Mouse (Mus musculus) kidney, embryonic 14.5 days (tissue): Measurements from ENCODE around the gene Prkce. TPM values are rescaled to one million over a fixed set of nuclear protein-coding genes. Genes with fewer than 3 reads are reported as not detected.

Experiments used
- ATAC-seq: fragments of 200-750 bp; cut with Nextera tagmentation; 2 replicates; pipeline ENCODE4 v1.8.0; 2017; ENCODE audit warnings: moderate number of reproducible peaks, mild to moderate bottlenecking, moderate TSS enrichment, moderate library complexity; ENCODE audit not compliant: low FRiP score, low TSS enrichment
- H3K27ac ChIP-seq: fragments of 300-500 bp; sonication (generic); 2 replicates; pipeline ENCODE4 v1.5.1; 2014; ENCODE audit warnings: low read depth, mild to moderate bottlenecking, low read length, moderate library complexity, mixed read lengths
- H3K27me3 ChIP-seq: fragments of 300-500 bp; sonication (generic); 2 replicates; pipeline ENCODE4 v1.6.1; 2014; ENCODE audit warnings: mild to moderate bottlenecking, low read length; ENCODE audit not compliant: control insufficient read depth, insufficient read depth
- H3K36me3 ChIP-seq: fragments of 300-500 bp; sonication (generic); 2 replicates; pipeline ENCODE4 v1.6.1; 2014; ENCODE audit warnings: low read length, mixed read lengths; ENCODE audit not compliant: control insufficient read depth, insufficient read depth
- H3K4me1 ChIP-seq: fragments of 300-500 bp; sonication (generic); 2 replicates; pipeline ENCODE4 v1.6.1; 2014; ENCODE audit warnings: low read length, mixed read lengths; ENCODE audit not compliant: control insufficient read depth, insufficient read depth
- H3K4me2 ChIP-seq: fragments of 300-500 bp; sonication (generic); replicated peaks from 2 replicates; pipeline ENCODE4 v1.6.1; 2014; ENCODE audit warnings: low read depth, mild to moderate bottlenecking, low read length
- H3K4me3 ChIP-seq: fragments of 300-500 bp; sonication (generic); 2 replicates; pipeline ENCODE4 v1.5.1; 2014; ENCODE audit warnings: mild to moderate bottlenecking, low read length
- H3K9ac ChIP-seq: fragments of 300-500 bp; sonication (generic); 2 replicates; pipeline ENCODE4 v1.6.1; 2014; ENCODE audit warnings: low read depth, mild to moderate bottlenecking, low read length, moderate library complexity
- H3K9me3 ChIP-seq: fragments of 300-500 bp; sonication (generic); 2 replicates; pipeline ENCODE4 v1.6.1; 2016; ENCODE audit warnings: low read length; ENCODE audit not compliant: control insufficient read depth
- WGBS: fragments of 180-500 bp; shearing (Covaris S2); extraction: QIAGEN DNeasy Blood & Tissue Kit; methylation state at CpG from one replicate; pipeline ENCODE4 v1.1.7; 2014; 5-methylcytosine and 5-hydroxymethylcytosine counted together
- polyA plus RNA-seq: library from polyadenylated mRNA; unstranded; fragments of >200 nt; fragmentation: Nextera tagmentation; extraction: Ambion mirVana; gene quantifications from 2 replicates; pipeline ENCODE4 v1.2.1, GENCODE M21; 2014

The Prkce gene
- polyA plus RNA-seq, 1 experiment from 2014 or later, result 8.8 TPM

DNA sequence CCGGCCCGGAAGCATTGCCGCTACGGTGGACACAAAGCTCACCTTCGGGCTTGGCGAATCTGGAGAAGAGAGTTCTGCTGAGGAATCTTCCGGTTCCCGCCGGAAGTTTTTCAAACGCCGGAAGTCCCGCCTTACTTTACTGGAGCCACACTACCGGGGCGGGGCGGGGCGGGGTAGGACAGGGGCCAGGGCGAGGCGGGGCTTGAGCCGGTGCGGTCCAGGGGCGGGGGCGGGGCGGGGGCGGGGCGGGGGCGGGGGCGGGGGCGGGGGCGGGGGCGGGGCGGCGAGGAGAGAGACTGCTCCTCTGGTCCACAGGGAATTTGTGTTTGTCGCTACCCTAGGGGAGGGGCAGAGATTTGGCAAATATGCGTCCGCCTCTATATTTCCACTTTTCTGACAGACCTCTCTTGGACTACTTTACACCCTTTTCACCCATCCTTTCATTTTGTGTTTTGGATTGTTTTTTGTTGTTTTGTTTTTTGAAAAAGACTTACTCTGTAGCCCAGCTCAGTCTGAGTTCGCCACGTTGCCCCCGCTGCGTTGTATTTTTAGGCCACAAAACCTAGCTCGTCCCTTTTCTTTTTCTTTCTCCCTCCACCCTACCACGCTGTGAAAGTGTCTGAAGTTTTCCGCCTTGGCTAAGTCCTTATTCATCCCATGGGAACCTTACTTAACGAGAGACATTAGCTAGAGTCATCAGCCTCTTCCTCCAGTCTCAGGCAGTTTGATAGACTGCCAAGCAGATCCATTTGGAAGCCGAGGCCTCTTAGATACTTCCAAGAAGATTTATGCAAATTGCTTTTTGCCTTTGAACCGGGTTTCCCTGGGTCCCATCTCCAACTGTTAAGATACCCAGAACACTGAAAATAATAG is 22.3 kb upstream of the Prkce start, which contains the start of gene Srbd1:
TSS of gene Srbd1 (minus strand) at position 97 of the 873 bp plus-strand sequence.
- Histone ChIP-seq H3K27me3 (no peaks in the 10 kb centered on the region), H3K4me1 (0 out of 2 replicates have a peak, but pooled peaks cover 5% of the 10 kb centered on the region), H3K27ac (peak within 1 kb of the TSS; percentile 82; the same call in 1 of the 2 replicates), H3K36me3 (no peaks in the 10 kb centered on the region), H3K9me3 (no peaks in the 10 kb centered on the region), H3K9ac (peak within 1 kb of the TSS; percentile 72), H3K4me2 (peak within 1 kb of the TSS; percentile 89), H3K4me3 (peak within 1 kb of the TSS; percentile 62)
- peak; percentile 94 for ATAC-seq
- under 1% methylated on average over 29 of the region's 45 CpGs for WGBS

DNA sequence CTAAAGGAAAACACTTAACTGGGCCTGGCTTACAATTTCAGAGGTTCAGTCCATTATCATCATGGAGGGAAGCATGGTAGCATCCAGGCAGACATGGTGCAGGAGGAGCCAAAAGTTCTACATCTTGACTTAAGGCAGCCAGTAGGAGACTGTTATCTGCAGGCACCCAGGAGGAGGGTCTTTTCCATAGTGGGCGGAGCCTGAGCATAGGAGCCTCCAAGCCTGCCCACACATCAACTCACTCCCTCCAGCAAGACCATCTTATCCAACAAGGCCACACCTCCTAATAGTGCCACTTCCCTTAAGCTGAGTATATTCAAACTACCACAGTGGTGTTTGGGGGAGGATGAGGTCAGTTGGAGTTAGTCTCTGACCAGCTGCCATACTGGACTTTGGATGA is 17.9 kb upstream of the Prkce start:
- WGBS, result 95% methylated on average over 1 of the region's 1 CpGs
- no peak overlapping the region for H3K4me3 ChIP-seq
- H3K9ac ChIP-seq, result no peak overlapping the region
- no peak overlapping the region for H3K27ac ChIP-seq
- H3K9me3 ChIP-seq, result peaks cover 5% of the 10 kb centered on the region; the same call in 1 of the 2 replicates
- no peaks in the 10 kb centered on the region for H3K36me3 ChIP-seq
- no peaks in the 10 kb centered on the region for H3K4me1 ChIP-seq
- H3K4me2 ChIP-seq, result no peak overlapping the region
- no peaks in the 10 kb centered on the region for H3K27me3 ChIP-seq
- ATAC-seq, result no peak

DNA sequence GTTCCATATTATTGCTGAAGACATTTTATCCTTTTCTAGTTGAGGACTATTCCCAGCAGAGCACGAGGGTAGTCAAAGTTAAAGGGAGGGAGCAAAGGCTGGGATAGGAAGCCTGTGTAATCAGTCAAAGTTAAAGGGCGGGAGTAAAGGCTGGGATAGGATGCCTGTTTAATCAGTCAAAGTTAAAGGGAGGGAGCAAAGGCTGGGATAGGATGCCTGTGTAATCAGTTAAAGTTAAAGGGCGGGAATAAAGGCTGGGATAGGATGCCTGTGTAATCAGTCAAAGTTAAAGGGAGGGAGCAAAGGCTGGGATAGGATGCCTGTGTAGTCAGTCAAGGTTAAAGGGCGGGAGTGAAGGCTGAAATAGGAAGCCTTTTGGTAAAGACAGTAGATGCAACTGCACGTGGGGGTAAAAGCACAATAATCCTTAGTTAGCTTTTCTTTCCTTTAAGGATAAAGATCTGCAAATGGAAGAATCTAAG is 16.7 kb upstream of the Prkce start:
- ATAC-seq, result peak; percentile 92
- 14% methylated on average over 5 of the region's 5 CpGs for WGBS
- H3K4me3 ChIP-seq, result no peak overlapping the region
- no peaks in the 10 kb centered on the region for H3K27me3 ChIP-seq
- H3K9me3 ChIP-seq, result peaks cover 5% of the 10 kb centered on the region; the same call in 1 of the 2 replicates
- H3K36me3 ChIP-seq, result no peaks in the 10 kb centered on the region
- no peak overlapping the region for H3K9ac ChIP-seq
- no peak overlapping the region for H3K27ac ChIP-seq
- H3K4me2 ChIP-seq, result no peak overlapping the region
- H3K4me1 ChIP-seq, result no peaks in the 10 kb centered on the region

DNA sequence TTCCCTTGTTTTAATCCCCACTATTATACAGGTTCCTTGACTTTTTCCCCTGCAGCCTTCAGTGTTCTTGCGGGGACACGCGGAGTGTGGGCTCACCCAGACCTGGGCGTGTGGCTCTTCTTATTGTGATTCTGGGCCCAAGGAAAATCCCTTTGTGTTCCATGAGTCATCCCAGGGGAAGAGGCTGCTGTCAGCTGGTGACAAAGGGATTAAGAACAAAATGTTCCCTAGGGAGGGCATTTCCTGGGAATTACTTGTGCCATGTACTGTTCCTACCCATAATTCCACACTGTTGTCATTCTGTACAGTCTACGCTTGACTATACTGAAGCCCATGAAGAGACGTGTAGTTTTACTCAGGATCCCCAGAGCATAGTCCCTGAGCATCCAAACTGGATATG is 10.6 kb upstream of the Prkce start:
- WGBS, result 90% methylated on average over 6 of the region's 6 CpGs
- no peak overlapping the region for H3K9ac ChIP-seq
- no peak overlapping the region for H3K4me3 ChIP-seq
- ATAC-seq, result no peak
- H3K36me3 ChIP-seq, result no peaks in the 10 kb centered on the region
- H3K4me2 ChIP-seq, result no peak overlapping the region
- no peaks in the 10 kb centered on the region for H3K4me1 ChIP-seq
- peaks cover 5% of the 10 kb centered on the region; the same call in 1 of the 2 replicates for H3K9me3 ChIP-seq
- no peaks in the 10 kb centered on the region for H3K27me3 ChIP-seq
- no peak overlapping the region for H3K27ac ChIP-seq

DNA sequence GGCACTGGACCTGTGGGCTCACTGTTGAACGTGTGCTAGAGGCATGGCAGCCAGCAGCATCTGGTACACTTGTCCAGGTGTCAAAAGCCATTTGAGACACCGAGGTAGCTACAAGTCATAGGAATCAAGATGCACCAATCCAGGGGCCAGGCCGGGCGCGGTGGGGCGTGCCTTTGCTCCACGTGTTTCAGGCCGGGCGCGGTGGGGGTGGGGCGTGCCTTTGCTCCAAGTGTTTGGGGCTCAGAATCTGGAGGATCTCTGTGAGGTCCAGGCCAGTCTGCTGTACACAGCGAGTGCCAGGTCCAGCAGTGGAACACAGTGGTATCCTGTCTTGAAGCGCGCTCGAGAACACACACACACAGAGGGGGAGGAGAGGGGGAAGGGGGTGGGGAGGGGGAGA is 4.9 kb upstream of the Prkce start:
- H3K4me1 ChIP-seq, result no peaks in the 10 kb centered on the region
- H3K36me3 ChIP-seq, result no peaks in the 10 kb centered on the region
- H3K9me3 ChIP-seq, result no peaks in the 10 kb centered on the region
- H3K4me2 ChIP-seq, result no peak overlapping the region
- H3K27ac ChIP-seq, result no peak overlapping the region
- H3K27me3 ChIP-seq, result no peaks in the 10 kb centered on the region
- H3K4me3 ChIP-seq, result no peak overlapping the region
- WGBS, result 67% methylated on average over 15 of the region's 15 CpGs
- no peak overlapping the region for H3K9ac ChIP-seq
- no peak for ATAC-seq

DNA sequence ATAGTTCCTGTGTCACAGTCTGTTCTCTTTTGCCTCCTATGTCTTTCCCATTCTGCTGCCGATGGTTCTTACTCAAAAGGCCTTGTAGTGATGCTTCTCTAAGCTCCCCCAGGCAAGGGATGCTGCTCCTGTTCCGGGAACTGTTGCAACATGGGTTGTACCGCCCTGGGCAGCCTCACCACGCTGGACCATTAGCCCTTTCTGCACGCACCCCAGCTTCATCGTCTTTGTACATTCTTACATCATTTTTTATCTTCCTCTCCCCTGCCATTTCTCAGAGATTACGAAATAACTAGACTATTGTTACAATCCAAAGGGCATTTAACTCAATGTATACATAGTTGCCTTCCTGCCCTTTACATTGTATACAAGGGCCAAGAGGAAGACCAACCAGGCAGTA is 3.2 kb upstream of the Prkce start:
- H3K27ac ChIP-seq, result no peak overlapping the region
- 0 out of 2 replicates have a peak, but pooled peaks cover 5% of the 10 kb centered on the region for H3K4me1 ChIP-seq
- no peak overlapping the region for H3K9ac ChIP-seq
- no peak for ATAC-seq
- no peak overlapping the region for H3K4me3 ChIP-seq
- H3K27me3 ChIP-seq, result no peaks in the 10 kb centered on the region
- WGBS, result 85% methylated on average over 7 of the region's 7 CpGs
- no peaks in the 10 kb centered on the region for H3K36me3 ChIP-seq
- H3K4me2 ChIP-seq, result no peak overlapping the region
- H3K9me3 ChIP-seq, result no peaks in the 10 kb centered on the region

DNA sequence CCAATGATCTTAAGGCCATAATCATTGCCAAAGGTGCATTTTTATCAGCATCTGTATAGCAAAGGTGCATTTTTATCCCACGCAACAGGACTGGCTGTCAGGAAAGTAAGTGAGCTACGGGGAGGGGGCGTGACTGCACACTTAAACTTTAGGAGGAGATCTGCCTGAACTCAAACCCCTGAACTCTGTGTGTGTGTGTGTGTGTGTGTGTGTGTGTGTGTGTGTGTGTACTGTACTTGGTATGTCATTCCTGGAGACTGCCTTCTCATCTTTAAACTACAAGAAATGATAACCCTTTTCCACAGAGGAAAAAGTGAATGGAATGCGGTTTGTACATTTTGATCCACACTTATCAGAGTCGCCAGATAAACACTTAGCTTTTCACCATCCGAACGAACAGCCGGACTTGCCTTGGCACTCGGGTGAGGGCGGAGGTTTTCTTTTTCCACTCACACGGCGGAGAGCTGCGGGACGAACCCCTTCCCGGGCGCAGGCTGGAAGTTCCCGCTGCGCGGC is 1.5 kb upstream of the Prkce start:
- Histone ChIP-seq H3K36me3 (no peaks in the 10 kb centered on the region), H3K9ac (peak overlapping the region; percentile 76), H3K9me3 (no peaks in the 10 kb centered on the region), H3K4me1 (peaks cover 21% of the 10 kb centered on the region), H3K4me2 (peak overlapping the region; percentile 95), H3K4me3 (peak overlapping the region; percentile 61), H3K27ac (peak overlapping the region; percentile 98), H3K27me3 (no peaks in the 10 kb centered on the region)
- no peak for ATAC-seq
- 1% methylated on average over 19 of the region's 19 CpGs for WGBS

DNA sequence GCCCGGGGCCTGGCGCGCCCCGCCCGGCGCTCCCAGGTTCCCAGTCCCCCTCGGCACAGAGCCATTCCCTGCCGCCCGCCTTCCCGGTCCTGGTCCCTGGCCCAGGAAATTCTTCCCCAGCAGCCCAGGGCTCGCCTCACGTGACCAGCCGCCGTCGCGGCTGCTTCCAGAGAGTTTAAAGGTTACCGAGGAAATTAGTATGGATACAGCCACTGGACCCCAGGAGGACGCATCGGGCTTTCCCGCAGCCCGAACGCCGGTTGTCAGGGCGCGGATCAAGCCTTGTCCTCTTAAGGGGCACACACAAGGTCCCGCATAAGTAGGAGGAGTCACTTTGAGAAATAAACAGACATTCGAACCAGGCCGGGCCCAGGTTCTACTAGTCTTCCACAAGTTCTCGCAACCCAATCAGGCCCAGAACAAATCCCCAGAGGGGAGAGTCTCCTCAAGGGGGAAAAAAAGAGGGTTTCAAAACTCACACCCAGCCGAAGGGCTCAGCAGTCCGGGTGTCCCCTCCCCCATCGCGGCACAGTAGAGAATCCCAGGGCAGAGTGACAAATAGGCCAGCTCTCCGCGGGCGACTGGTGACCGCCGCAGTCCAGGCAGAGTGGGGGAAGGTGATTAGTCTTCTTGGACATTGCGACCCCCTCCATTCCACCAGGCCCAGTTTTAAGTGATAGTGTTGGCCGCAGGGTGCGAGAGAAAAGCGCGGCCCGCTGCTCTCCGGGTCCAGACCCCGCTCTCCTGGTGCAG is 842 bp upstream of the Prkce start:
- H3K4me2 ChIP-seq, result peak overlapping the region; percentile 95

More for the DNA sequence above, 842 bp upstream of the Prkce start:
- peak; percentile 78 for ATAC-seq
- Histone ChIP-seq H3K27ac (peak overlapping the region; percentile 98), H3K4me3 (peak overlapping the region; percentile 61), H3K9ac (peak overlapping the region; percentile 76), H3K27me3 (no peaks in the 10 kb centered on the region), H3K4me1 (peaks cover 22% of the 10 kb centered on the region), H3K9me3 (no peaks in the 10 kb centered on the region), H3K36me3 (no peaks in the 10 kb centered on the region)
- WGBS, result under 1% methylated on average over 46 of the region's 46 CpGs
